Mouse (Mus musculus) thymus, postnatal 14 days (tissue): ENCODE results near the gene Adcy7.

Source experiments
- DNase-seq: peaks from one replicate; pipeline ENCODE4 v3.0.0; 2021

Gene Adcy7

GRCm38 (mm10) chr8:88339221-88339620 is 67.0 kb downstream of the Adcy7 start:
- DNase-seq: no peak

DNA sequence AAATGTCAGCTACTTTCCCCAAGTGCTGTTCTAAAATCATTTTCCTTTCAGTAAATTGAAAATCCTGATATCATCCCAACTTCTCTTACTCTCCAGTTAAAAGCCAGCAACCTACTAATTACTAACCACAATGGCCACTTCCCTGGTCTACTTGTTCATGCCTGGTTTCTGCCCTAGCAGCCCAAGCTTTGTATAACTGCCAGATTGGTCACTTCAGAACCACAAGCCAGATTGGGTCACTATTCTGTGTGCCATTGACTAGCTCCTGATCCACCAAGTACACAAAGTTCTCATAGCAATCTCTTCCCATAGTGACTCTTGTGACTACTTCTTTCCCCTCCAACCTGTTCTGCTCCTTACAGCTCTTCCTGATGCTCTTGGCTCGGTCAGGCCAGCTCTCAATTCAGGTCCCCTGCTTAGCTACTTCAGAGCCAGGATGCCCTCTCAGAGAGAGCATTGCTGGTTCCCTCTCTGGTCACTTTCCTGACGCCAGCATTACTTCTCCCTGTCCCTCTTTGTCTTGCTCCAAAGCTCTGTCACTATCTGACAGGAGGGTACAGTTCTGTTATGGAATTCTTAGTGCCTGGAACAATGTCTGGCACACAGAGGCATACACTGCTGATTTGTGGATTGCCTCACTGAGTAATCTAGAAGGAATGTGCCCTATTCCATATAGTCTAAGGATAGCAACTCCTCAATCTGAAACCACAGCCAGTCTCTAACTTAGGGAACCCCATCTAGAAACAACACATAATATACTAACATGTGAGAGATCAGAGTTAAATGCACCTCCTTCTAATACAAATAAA is 67.9 kb downstream of the Adcy7 start:
- no peak for DNase-seq

GRCm38 (mm10) chr8:88342026-88342425 is 69.8 kb downstream of the Adcy7 start:
- DNase-seq: no peak

GRCm38 (mm10) chr8:88349046-88349445 is 76.8 kb downstream of the Adcy7 start:
- no peak for DNase-seq

DNA sequence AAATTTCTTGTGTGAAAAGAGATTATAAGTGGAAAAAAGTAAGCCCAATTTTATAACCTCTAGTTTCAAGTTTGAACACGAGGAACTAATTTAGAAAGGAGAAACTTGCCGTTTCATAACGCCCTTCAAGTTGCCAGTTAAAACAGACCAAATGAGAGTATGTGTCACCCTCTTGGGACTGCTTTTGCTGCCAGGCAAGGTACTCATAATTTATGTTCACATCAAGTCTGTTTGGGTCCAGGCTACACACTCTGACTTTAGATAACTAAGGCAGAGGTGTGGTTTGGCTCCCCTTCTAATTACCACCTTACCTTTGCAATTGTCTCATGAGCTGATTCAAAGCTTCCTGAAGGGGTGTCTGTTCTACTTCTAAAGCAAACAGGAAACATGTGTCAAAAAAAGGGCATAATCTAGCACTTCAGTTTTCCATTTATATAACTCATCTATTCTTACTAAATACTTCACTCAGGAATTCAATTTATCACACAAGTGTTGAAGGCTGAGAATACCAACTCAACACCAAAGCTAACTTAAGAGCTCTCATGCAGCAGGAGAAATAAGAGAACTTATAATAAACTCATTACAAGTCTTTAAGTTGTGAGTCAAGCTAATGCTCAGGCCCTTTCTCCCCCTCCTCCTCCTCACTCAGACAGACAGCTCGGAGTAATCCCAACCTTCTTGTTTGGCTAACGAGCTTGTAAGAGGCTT is 85.2 kb downstream of the Adcy7 start:
- no peak for DNase-seq

- no peak for DNase-seq
Observed at GRCm38 (mm10) chr8:88357946-88358345, 85.7 kb downstream of the Adcy7 start.

DNA sequence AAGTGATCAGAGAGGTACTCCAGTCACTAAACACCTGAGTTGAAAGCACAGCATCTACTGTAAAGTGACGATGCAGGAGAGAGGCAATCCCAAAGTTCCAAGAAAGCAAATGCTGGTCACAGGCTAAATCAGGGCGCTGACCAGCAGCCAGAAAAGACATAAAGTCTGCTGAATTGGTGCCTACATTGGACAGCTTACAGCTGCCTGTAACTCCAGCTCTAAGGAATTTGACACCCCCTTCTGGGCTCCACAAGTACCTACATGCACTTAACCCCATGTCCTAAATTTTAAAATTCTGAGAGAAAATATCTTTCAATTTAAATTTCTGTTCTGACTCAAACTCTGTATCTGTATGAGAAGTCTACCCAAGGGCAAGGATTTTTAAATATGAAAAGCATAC is 87.8 kb downstream of the Adcy7 start:
- DNase-seq: no peak

DNA sequence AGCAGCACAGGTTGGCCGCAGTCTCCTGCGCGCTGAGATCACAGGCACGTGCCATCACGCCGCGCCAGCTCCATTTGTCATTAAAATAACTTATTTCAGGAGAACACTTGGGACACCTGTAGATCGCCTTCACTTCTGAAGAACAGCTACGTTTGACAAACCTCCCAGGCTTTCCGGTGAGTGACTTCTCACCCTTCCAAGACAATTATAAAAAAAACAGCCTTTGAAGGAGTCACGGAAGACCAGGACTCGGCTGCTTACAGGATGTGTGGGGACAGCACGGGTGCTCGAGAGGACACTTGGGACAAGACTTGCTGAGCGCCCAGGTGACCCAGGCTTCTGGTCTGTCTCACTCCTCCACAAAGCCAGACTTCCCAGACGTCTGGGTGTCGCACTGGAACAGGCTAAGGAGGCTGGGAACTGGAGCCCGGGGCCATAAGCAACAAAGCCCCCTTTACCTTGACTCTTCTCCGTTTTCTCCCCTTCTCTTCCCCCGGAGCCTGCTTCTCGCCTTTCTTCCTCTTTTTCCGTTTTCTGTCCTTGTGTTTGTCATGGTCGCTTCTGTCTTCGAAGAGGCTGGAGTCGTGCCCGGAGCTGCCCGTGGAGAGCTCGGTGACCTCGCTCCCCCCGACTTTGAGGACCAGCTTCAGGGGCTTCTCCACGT is 89.0 kb downstream of the Adcy7 start:
- peak; percentile 30 for DNase-seq

DNA sequence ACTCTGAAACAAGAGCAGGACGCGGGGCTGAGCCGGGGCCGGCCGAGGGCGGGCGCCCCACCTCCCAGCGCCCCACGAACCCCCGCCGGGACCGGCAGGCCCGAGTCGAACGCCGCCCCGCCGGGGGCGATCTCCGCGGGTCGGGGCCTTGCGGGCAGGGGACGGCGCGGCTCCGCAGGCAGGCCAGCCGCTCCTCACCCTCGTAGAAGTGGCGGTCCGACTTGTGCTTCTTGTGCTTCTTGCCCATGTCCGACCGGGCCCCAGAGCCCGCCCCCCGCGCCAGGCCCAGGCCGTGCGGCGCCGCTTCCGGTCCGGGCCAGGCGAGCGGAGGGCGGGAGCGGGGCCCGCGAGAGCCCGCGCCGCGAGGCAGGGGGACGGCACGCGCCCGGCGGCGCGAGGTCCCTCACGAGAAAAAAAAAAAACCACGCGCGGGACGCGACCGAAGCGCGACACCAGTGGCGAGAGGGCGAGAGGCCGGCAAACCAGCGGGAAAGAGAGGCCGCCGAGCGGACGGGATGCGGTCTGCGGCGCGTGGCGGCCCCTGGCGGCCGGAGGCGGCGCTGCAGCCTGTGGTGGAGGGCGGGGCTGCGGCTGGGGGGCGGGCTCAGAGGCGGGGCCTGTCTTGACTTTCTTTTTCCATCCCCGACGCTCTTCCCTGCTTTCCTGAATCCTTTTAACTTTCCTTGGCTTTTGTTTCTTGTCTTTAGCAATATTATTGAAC is 89.7 kb downstream of the Adcy7 start, which contains the start of gene Brd7:
TSS of gene Brd7 (minus strand) at position 487 of the 721 bp plus-strand sequence.
- peak; percentile 88 for DNase-seq

DNA sequence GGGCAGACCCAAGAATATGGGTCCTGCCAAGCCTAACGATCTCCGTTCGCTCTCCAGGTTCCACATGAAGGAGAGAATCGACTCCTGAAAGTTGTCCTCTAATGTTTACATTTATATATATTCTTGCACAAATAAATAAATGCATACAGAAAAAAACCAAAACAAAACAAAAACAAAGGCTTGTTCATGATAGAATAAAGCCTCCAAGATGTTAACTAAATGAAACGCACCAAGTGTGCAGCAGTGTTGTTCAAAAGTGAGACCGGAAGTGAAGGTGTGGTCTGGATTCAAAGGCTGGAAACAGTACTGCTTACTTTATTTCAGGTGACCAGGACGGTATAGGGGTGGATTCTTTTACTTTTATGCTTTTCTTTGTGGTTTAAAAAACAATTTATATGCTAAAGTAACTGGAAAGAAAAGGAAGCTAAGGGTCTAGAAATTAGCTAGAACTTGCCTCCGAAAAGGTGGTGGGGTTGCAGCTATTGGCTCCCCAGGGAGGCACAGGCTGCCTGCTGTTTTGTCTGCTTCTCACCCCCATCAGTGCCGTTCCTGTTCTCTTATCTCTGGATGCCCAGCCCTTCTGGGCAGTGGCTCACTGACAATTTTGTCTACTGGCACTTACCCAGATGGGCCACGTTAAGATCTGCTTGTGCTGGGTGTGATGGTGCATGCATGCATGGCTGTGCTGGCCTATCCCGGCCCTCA is 90.4 kb downstream of the Adcy7 start:
- DNase-seq: peak; percentile 25

DNA sequence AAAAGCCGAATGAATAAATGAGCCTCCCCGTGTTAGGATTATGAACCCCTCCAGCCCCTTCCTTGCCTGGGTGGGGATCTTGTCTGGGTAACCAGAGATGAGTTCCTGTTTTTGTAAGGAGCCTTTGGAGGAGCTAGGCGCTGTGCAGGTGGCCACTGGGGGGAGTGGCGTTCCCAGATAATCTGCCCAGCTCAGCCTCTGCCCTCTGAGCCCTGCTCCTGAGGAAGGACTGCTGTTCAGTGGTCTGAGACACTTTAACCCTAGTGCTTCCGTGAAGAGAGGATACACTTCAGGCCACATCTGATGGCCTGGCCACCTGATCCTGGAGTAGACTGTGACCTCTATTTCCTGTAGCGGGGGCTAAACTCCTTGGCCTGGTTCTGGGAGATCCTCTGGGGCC is 97.0 kb downstream of the Adcy7 start:
- DNase-seq: peak; percentile 34

DNA sequence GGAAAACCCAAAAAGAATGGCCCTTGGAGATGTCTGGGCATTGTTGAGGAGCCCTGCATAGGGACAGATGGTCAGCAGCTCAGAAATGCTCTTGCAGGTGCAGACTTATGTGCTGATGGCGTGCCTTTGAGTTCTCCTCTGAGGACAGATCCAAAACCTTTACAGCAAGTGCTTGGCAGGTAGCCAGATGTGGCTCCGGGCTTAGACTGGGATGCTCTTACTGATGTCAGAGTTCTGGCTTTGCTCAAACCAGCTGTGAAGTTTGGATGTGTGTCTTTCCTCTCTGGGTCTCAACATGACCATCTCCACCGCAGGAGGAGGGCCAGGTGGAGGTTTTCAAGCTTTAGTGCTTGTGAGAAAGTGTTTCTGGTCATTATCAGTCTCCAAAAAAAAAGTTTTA is 97.6 kb downstream of the Adcy7 start:
- DNase-seq: no peak

- no peak for DNase-seq
Observed at GRCm38 (mm10) chr8:88371522-88371921, 99.3 kb downstream of the Adcy7 start.

DNA sequence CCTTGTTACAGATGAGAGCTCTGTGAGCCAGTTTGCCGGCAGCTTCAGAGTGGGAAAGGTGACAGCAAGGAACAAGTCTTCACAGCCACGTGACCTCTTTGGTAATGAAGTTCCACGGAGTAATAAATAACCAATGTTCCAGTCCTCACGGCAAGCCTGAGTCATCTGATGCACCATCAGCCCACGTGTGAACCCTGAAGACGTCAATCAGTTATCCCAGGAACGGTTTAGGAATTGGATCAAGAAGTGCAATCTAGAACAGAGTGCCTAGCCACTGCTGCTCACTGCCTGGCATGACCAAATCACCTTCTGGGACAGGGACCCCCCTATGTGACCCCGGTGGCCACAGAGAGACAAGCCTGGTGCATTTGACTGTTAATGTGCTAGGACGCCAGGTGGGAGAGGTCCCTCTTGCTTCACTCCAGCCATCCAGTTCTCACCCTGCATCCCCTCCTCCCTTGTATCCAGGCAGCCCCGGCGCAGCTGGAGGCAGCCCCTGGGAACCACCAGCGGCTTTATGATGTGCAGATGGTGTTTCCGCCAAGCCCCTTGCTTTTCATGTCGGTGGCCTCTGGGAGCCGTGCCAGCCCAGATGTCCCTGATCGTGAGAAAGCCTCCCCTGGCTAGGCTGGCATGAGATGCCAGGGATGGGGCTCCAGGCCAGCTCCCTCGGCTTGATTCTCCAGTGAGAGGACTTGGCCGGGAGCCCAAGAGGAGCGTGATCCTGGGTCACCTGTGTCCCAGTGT is 104.8 kb downstream of the Adcy7 start:
- DNase-seq: peak; percentile 62
